Mouse (Mus musculus) E14TG2a.4 (cell line): ENCODE data around the gene Akap13.

Experiments
- CTCF ChIP-seq: conservative IDR thresholded peaks from 2 replicates; pipeline ENCODE4 v1.5.1; 2014; ENCODE audit warnings: low read length
- NANOG ChIP-seq: IDR thresholded peaks from 2 replicates; pipeline ENCODE4 v1.6.1; 2014; ENCODE audit warnings: borderline replicate concordance, low read length, mixed read lengths
- POU5F1 ChIP-seq: IDR thresholded peaks from 2 replicates; pipeline ENCODE4 v1.6.1; 2014; ENCODE audit warnings: low read length, borderline replicate concordance

- no peak for TF ChIP-seq CTCF
- TF ChIP-seq NANOG = no peak
- TF ChIP-seq POU5F1 = no peak
Measured at GRCm38 (mm10) chr7:75618699-75619098, 163.4 kb downstream of the Akap13 start.
